Mouse (Mus musculus) testis, adult 2 months (tissue): ENCODE data around the gene Tnip1. TPM values are rescaled to one million over a fixed set of nuclear protein-coding genes. Genes with fewer than 3 reads are reported as not detected.

ENCODE experiments used
- H3K27ac ChIP-seq: fragments of 200-500 bp; 2 replicates; pipeline ENCODE4 v1.5.1; 2012; ENCODE audit warnings: low read depth, low read length; ENCODE audit not compliant: control insufficient read depth, insufficient read depth
- H3K27me3 ChIP-seq: fragments of 200-500 bp; 2 replicates; pipeline ENCODE4 v1.6.1; 2012; ENCODE audit warnings: mild to moderate bottlenecking, low read length, moderate library complexity; ENCODE audit not compliant: control insufficient read depth, insufficient read depth
- H3K36me3 ChIP-seq: fragments of 200-500 bp; 2 replicates; pipeline ENCODE4 v1.6.1; 2012; ENCODE audit warnings: mild to moderate bottlenecking, low read length; ENCODE audit not compliant: control insufficient read depth, insufficient read depth
- H3K4me1 ChIP-seq: fragments of 200-500 bp; 2 replicates; pipeline ENCODE4 v1.6.1; 2012; ENCODE audit warnings: low read length; ENCODE audit not compliant: control insufficient read depth, insufficient read depth
- H3K4me3 ChIP-seq: fragments of 200-500 bp; 2 replicates; pipeline ENCODE4 v1.5.1; 2012; ENCODE audit warnings: low read depth, mild to moderate bottlenecking, low read length, moderate library complexity, mixed read lengths; ENCODE audit not compliant: control insufficient read depth
- CTCF ChIP-seq: fragments of 200-500 bp; IDR thresholded peaks from 2 replicates; pipeline ENCODE4 v1.5.1; 2012; ENCODE audit warnings: low read depth, mild to moderate bottlenecking, inconsistent platforms, low read length, moderate library complexity; ENCODE audit not compliant: control insufficient read depth, insufficient read depth, insufficient replicate concordance
- POLR2A ChIP-seq: fragments of 200-500 bp; IDR thresholded peaks from 2 replicates; pipeline ENCODE4 v1.6.1; 2012; ENCODE audit warnings: low read depth, mild to moderate bottlenecking, inconsistent platforms, low read length, moderate library complexity; ENCODE audit not compliant: control insufficient read depth
- polyA plus RNA-seq: library from polyadenylated mRNA; depleted of rRNA; stranded (reverse); fragments of >200 nt; gene quantifications from 2 replicates; pipeline ENCODE4 v1.2.3, GENCODE M21; 2012; rRNA removed

The Tnip1 gene
- 5.4 and 7.2 TPM in 2 replicates for polyA plus RNA-seq

- Histone ChIP-seq H3K4me3 (no peak within 1 kb of the TSS), H3K27me3 (no peaks in the 10 kb centered on the region), H3K27ac (no peak within 1 kb of the TSS), H3K4me1 (no peaks in the 10 kb centered on the region; the same call in 1 of the 2 replicates), H3K36me3 (no peaks in the 10 kb centered on the region)
- TF ChIP-seq POLR2A (no peak), CTCF (no peak)
Observed at GRCm38 (mm10) chr11:54962810-54963209, at the start of gene Tnip1. Gene Tnip1, minus strand, starts transcription at chr11:54962917.

- Histone ChIP-seq H3K4me1 (peaks cover 9% of the 10 kb centered on the region; the same call in 1 of the 2 replicates), H3K27me3 (no peaks in the 10 kb centered on the region), H3K27ac (no peak overlapping the region), H3K4me3 (no peak overlapping the region), H3K36me3 (no peaks in the 10 kb centered on the region)
- no peak for TF ChIP-seq POLR2A
- no peak for TF ChIP-seq CTCF
Observed at GRCm38 (mm10) chr11:55011440-55011839, 48.7 kb upstream of the Tnip1 start.

- H3K4me3 ChIP-seq, result no peak overlapping the region
- H3K36me3 ChIP-seq, result no peaks in the 10 kb centered on the region
- no peaks in the 10 kb centered on the region for H3K27me3 ChIP-seq
Observed at GRCm38 (mm10) chr11:55008230-55008629, 45.5 kb upstream of the Tnip1 start.

GRCm38 (mm10) chr11:55005684-55006083 lies 43.0 kb upstream of the Tnip1 start:
- TF ChIP-seq POLR2A (no peak), CTCF (no peak)
- Histone ChIP-seq H3K4me1 (no peaks in the 10 kb centered on the region), H3K4me3 (no peak overlapping the region), H3K36me3 (no peaks in the 10 kb centered on the region), H3K27me3 (no peaks in the 10 kb centered on the region), H3K27ac (no peak overlapping the region)

More at GRCm38 (mm10) chr11:55008230-55008629, 45.5 kb upstream of the Tnip1 start:
- TF ChIP-seq CTCF, result no peak
- TF ChIP-seq POLR2A, result no peak
- H3K27ac ChIP-seq, result no peak overlapping the region
- H3K4me1 ChIP-seq, result peaks cover 3% of the 10 kb centered on the region; the same call in 1 of the 2 replicates

- Histone ChIP-seq H3K36me3 (no peaks in the 10 kb centered on the region), H3K27ac (no peak overlapping the region), H3K4me3 (no peak overlapping the region), H3K27me3 (no peaks in the 10 kb centered on the region), H3K4me1 (no peaks in the 10 kb centered on the region)
- TF ChIP-seq CTCF (no peak), POLR2A (no peak)
Observed at GRCm38 (mm10) chr11:55004970-55005502, 42.3 kb upstream of the Tnip1 start.

- Histone ChIP-seq H3K4me1 (no peaks in the 10 kb centered on the region), H3K27me3 (no peaks in the 10 kb centered on the region), H3K27ac (no peak overlapping the region), H3K36me3 (no peaks in the 10 kb centered on the region), H3K4me3 (no peak overlapping the region)
- TF ChIP-seq POLR2A (no peak), CTCF (no peak)
Observed at GRCm38 (mm10) chr11:54998708-54999107, 36.0 kb upstream of the Tnip1 start.

GRCm38 (mm10) chr11:54998284-54998683 lies 35.6 kb upstream of the Tnip1 start:
- no peaks in the 10 kb centered on the region for H3K36me3 ChIP-seq

More at GRCm38 (mm10) chr11:54998284-54998683, 35.6 kb upstream of the Tnip1 start:
- TF ChIP-seq CTCF (peak; percentile 71), POLR2A (no peak)
- no peaks in the 10 kb centered on the region for H3K27me3 ChIP-seq
- no peak overlapping the region for H3K4me3 ChIP-seq
- no peaks in the 10 kb centered on the region for H3K4me1 ChIP-seq
- H3K27ac ChIP-seq, result no peak overlapping the region
